Mouse (Mus musculus) brain, embryonic 18.5 days (tissue): ENCODE results near the gene Naa25.

ENCODE experiments used
- DNase-seq: peaks from one replicate; pipeline ENCODE4 v3.0.0-alpha.2; 2012; ENCODE audit warnings: low read depth, low spot score

The Naa25 gene

GRCm38 (mm10) chr5:121393402-121393801 is 4.3 kb upstream of the Naa25 start:
- no peak for DNase-seq

- no peak for DNase-seq
These were observed 2.1 kb upstream of the Naa25 start for GRCm38 (mm10) chr5:121395621-121396020.

GRCm38 (mm10) chr5:121398146-121398964 is 619 bp downstream of the Naa25 start:
- DNase-seq = no peak

GRCm38 (mm10) chr5:121398965-121399462 is 1.3 kb downstream of the Naa25 start:
- no peak for DNase-seq

- no peak for DNase-seq
These were observed 1.8 kb downstream of the Naa25 start for GRCm38 (mm10) chr5:121399540-121399939.

- no peak for DNase-seq
These were observed 2.3 kb downstream of the Naa25 start for GRCm38 (mm10) chr5:121400064-121400463.

GRCm38 (mm10) chr5:121400849-121401248 is 3.1 kb downstream of the Naa25 start:
- DNase-seq = no peak

GRCm38 (mm10) chr5:121407856-121408255 is 10.1 kb downstream of the Naa25 start:
- DNase-seq = no peak

- DNase-seq = no peak
These were observed 13.2 kb downstream of the Naa25 start for GRCm38 (mm10) chr5:121410975-121411374.

GRCm38 (mm10) chr5:121420721-121421120 is 23.0 kb downstream of the Naa25 start:
- DNase-seq = no peak

GRCm38 (mm10) chr5:121422787-121423186 is 25.1 kb downstream of the Naa25 start:
- DNase-seq = no peak

- DNase-seq = no peak
These were observed 25.6 kb downstream of the Naa25 start for GRCm38 (mm10) chr5:121423297-121423696.

- DNase-seq = no peak
These were observed 31.2 kb downstream of the Naa25 start for GRCm38 (mm10) chr5:121428954-121429353.

- DNase-seq = no peak
These were observed 40.4 kb downstream of the Naa25 start for GRCm38 (mm10) chr5:121438131-121438530.

GRCm38 (mm10) chr5:121438756-121439155 is 41.0 kb downstream of the Naa25 start:
- no peak for DNase-seq

- DNase-seq = no peak
These were observed 45.8 kb downstream of the Naa25 start for GRCm38 (mm10) chr5:121443548-121443947.

- no peak for DNase-seq
These were observed 47.1 kb downstream of the Naa25 start for GRCm38 (mm10) chr5:121444870-121445269.

- no peak for DNase-seq
These were observed 50.7 kb downstream of the Naa25 start for GRCm38 (mm10) chr5:121448450-121448849.

- no peak for DNase-seq
These were observed 52.2 kb downstream of the Naa25 start for GRCm38 (mm10) chr5:121449976-121450375.

- DNase-seq = no peak
These were observed 52.7 kb downstream of the Naa25 start for GRCm38 (mm10) chr5:121450476-121450875.

GRCm38 (mm10) chr5:121451203-121451602 is 53.5 kb downstream of the Naa25 start:
- no peak for DNase-seq

GRCm38 (mm10) chr5:121451644-121452025 is 53.9 kb downstream of the Naa25 start, which contains the start of gene Tmem116:
Tmem116 (plus strand) TSS chr5:121451893.
- no peak for DNase-seq
